Mouse (Mus musculus): ENCODE data around the gene Cdt1.
A peak's percentile ranks its signal among the peaks of the same experiment; 100 is the strongest.

Gene Cdt1

GRCm38 (mm10) chr8:122567361-122568108 lies at the start of gene Cdt1:
Gene Cdt1, plus strand, starts transcription at chr8:122568015.
- DNase-seq (ENCODE audit: low read depth): peak; percentile 98

DNA sequence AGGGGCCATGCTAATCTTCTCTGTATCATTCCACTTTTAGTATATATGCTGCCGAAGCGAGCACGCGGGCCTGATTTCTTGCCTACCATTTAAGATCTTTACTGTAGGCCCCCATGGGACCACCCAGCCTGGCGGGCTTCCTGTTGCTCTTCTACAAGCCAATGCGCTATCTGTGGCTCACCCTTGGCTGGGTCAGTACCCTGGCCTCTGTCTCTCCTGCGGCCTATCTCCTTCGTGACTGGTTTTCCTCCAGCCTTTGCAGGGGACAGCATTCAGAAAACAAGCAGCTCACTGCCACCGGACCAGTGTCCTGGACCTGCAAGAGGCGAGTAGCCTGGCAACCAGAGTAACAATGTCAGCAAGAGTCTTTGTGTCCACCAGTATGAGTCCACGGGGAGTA lies 47.2 kb upstream of the Cdt1 start:
- no peak for DNase-seq (ENCODE audit: low read depth)

DNA sequence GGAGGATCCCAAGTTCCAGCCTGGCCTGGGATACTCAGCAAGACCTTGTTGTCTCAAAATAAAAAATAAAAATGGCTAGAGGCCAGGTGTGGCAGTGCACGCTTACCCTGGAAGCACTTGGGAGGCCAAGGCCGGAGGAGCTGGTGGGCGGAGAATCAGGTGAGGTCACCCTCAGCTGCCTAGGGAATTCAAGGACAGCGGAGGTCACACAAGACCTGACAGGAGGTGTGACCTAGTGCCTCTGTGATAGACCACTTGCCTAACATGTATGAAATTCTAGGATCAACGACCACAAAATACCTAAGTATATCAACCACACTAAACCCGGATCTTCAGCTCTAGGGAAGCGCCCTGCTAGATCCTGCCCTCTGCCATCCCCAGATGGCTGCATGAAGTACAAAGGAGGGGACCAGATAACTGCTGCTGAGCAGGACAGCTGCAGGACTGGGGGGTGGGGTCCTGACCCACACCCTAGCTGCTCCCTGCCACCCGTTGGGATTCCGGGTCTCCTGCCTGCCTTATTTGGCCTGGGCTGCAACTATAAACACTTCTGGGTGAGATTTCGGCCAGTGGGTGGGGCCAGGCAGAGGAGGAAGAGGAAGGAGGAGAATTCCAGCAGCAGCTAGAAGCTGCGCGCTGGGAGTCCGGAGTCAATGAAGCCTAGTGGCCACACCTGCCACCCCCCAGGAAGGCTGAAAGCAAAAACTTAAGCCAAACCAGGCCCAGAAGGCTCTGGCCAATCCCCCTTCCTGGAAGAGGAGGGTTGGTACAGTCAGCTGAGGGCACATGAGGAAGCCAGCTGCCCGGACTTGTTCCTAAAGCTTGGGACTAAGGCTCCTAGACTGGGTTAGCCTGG lies 44.8 kb upstream of the Cdt1 start:
- peak; percentile 77 for DNase-seq (ENCODE audit: low read depth)

GRCm38 (mm10) chr8:122523652-122524360 lies 44.0 kb upstream of the Cdt1 start:
- DNase-seq (ENCODE audit: low read depth): no peak

- no peak for DNase-seq (ENCODE audit: low read depth)
Measured at GRCm38 (mm10) chr8:122524506-122524905, 43.3 kb upstream of the Cdt1 start.

DNA sequence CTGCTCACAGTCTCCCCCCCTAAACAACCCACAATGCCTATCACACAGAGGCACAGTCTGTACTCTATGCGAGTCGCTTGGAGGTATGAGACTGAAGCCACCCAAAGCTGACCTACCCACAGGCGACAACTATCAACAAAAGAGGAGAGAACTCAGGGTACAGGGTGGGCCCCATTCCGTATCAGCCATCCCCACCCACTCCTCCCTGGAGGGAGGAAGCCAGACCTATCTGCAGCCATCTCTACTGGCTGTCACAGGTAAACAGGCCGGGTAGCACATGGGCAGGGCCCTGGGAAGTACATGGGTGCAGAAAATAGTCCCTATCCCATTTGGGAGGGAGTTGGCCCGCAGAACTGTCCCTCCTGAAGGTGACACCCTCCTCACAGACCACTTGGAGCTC lies 42.8 kb upstream of the Cdt1 start:
- no peak for DNase-seq (ENCODE audit: low read depth)

GRCm38 (mm10) chr8:122526084-122526483 lies 41.7 kb upstream of the Cdt1 start:
- DNase-seq (ENCODE audit: low read depth): no peak

GRCm38 (mm10) chr8:122526526-122527170 lies 41.2 kb upstream of the Cdt1 start:
- no peak for DNase-seq (ENCODE audit: low read depth)

DNA sequence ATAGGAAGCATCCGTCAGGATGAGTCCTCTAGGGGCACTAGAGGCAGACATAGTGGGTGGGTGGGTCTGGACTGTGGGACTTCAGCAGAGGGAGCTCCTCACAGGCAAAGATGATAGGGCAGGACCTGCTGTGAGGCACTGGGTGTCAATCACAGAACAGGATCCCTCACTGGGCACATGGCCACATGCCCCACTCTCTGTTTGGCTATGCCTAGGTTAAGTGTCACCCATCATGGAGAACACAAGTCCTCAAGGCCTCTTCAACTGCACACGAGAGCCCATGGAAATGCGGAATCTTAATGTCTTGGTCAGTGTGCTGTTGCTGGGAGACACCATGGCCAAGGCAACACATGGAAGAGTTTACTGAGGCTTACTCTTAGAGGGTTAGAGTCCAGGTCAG lies 39.9 kb upstream of the Cdt1 start:
- DNase-seq (ENCODE audit: low read depth): no peak

DNA sequence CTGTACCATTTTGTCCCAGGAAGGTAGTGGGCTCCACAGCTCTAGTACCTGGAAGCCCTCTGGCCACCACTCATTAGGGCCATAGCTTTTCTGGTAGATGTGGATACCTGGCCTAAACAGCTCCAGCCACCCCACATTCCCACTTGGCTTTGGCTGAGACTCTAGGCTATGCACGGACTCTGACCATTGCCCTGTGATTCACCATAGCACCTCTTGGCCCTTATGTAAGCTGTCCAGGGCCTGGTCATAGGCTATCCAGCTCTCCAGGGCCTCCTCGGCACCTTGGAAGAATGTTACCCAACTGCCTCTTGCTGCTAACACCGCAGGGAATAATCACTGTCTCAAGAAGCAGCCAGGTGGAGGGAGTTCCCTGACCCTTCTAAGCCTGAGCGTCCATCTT lies 38.7 kb upstream of the Cdt1 start:
- DNase-seq (ENCODE audit: low read depth): no peak

- DNase-seq (ENCODE audit: low read depth): no peak
Measured at GRCm38 (mm10) chr8:122531312-122531711, 36.5 kb upstream of the Cdt1 start.

DNA sequence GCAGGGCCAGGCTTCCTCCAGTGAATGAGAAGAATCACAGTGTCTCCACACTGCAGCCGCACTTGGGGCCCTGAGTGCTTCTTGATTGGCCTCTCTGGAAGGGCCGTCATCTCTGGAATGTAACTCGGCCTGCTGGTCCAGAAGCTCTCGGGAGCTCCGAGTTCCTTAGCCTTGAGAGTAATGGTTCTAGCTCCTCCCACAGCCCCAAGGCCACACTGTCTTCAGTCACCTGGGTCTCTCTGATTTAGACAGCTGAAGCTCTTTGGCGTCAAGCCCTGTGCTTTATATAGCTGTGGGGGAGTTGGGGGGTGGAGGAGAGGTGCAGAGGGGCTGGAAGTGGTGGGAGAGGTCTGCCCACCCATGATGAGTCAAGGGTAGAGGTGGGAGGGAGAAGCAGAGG lies 30.8 kb upstream of the Cdt1 start:
- no peak for DNase-seq (ENCODE audit: low read depth)

DNA sequence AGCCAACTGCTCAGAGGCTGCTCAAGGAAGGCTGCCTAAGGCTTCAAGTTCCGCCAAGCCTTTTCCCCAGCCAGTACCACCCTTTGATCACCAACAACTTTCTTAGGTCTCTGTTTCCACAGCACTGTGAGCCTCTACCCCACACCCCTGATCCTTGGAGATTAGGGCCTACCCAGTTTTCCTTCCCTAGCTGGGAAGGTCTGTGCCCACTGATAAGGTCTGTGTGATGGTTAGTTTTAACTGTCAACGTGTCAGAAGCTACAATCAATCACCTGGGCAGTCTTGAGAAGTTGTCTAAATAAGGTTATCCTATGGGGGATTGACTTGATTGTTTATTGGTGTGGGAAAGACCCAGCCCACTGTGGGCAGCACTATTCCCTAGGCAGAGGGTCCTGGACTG lies 30.0 kb upstream of the Cdt1 start:
- DNase-seq (ENCODE audit: low read depth): no peak

DNA sequence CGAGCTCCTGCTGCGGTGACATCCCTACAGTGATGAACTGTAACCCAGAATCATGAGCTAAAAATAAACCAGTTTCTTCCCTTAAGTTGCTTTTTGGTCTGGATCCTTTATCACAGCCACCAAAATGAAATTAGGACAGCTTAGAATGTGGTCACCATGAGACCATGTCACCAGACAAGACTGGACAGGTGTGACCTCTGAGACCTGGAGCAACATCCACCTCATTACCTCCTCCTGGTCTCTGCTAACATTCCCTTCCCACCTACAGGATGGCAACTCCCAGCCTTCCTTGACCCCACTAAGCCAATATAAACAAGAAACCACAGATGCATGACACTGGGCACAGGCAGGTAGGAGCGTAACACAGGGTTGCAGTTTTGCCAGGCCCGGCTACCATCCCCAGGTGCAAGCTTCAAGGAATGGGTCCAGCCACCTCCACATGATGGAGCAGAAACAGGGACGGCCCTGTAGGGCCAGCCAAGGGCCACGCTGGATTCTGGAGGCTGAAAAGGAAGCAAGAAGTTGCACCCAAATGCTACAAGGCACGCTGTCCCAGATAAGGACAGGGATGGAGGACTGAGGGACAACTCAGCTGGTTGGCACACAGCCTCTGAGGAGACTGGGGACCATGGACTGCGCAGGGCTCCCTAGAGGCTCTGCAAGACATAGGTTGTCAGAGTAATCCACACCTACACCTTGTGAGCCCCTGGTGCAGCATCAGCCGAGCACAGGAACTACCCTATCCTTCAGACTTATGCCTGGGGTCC lies 29.3 kb upstream of the Cdt1 start:
- DNase-seq (ENCODE audit: low read depth): no peak

DNA sequence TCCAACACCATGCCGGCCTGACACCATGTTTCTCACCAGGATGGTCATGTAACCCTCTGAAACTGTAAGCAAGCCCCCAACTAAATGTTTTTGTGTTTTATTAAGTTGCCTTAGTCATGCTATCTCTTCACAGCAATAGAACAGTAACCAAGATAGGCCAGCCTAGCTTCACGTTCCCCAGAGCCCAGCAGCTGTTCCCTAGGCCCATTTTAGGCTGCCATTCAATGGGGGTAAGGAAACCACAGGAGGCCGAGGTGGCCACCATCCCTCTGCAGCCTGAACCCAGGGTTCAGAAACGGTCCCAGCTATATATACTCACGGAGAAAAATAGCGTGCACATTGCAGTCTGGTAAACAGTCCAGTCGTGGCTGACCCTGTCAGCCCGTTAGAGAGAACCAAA lies 23.7 kb upstream of the Cdt1 start:
- no peak for DNase-seq (ENCODE audit: low read depth)

DNA sequence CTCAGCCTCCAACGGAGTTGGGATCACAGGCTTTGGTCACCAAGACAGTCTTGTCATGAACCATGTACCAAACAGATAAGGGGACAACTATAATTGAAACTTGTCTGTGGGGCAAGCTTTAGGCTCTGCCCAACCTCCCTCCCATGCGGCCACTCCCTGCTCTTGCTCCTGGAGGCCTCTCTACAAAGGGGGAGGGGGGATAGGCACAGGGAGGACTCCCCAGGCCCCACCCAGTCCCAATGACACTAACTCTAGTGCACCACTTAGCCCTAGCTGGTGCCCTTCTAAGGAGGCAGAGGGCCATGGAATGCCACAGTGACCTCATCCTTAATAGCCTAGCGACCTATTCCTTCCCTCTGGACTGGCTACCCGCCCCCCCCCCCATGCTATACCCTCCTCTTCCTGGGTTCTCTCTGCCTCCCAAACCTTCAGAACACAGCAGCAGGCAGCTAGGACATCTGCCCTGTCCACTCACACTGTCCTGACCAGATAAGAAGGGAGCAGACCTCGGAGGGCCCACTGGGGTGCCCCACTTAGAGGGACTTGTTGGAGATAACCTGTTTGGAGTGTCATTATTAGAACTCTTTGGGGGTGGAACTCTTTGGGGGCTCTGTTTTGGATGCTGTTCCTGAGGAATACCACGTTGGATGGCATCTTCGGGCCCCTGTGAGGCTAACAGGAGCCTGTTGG lies 21.6 kb upstream of the Cdt1 start:
- no peak for DNase-seq (ENCODE audit: low read depth)

GRCm38 (mm10) chr8:122546811-122547453 lies 20.9 kb upstream of the Cdt1 start:
- no peak for DNase-seq (ENCODE audit: low read depth)

GRCm38 (mm10) chr8:122547815-122548214 lies 20.0 kb upstream of the Cdt1 start:
- no peak for DNase-seq (ENCODE audit: low read depth)

DNA sequence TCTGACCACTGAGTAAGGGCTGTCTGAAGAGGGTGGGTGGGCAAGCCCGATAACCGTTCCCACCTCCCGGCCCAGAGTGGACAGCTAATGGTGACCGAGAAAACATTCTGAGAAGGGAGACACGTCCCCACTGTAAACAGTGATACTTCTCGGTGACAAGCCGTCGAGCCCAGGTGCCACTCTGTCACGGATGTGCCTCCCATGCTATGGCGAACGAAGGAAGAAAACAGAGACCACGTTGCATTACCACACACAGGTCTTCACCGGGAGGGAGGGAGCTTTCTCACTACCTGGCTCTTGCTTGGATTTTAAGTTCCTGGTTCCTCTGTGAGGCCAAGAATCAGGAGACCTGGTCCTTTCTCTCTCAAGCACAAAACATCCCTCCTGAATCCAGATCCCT lies 19.5 kb upstream of the Cdt1 start:
- no peak for DNase-seq (ENCODE audit: low read depth)

DNA sequence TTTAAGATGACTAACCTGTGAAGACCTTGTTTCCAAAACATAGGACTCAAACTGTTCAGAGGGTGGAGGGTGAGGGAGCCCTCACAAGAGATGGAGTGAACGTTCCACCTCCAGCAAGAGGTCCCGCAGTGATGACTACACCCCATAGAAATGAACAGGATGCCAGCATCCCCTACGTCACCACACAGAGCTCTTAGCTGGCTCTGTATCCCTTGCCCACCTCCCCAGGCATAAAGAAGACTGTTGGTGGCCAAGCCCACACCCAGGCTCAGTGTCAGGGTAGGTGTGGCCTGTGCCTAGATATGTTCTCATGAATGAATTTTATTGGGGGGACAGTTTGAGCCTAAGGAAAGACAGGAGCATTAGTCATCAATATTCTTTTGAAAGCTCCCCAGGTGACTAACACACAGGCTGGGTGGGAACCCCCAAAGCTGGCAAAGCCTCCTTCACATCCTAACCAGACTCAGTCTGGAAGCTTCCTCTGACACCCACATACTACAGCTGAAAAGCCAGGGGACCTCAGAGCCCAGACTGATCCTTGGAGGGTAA lies 18.9 kb upstream of the Cdt1 start:
- DNase-seq (ENCODE audit: low read depth): no peak
